Mouse (Mus musculus) midbrain, embryonic 10.5 days (tissue): Measurements from ENCODE around the gene Henmt1. TPM values are rescaled to one million over a fixed set of nuclear protein-coding genes. Genes with fewer than 3 reads are reported as not detected.

ENCODE experiments used
- DNase-seq: peaks from one replicate; pipeline ENCODE4 v3.0.0-alpha.2; 2017; ENCODE audit warnings: low spot score
- H3K27ac ChIP-seq: fragments of 300-500 bp; sonication (generic); replicated peaks from 2 replicates; pipeline ENCODE4 v1.5.1; 2016; ENCODE audit warnings: mild to moderate bottlenecking
- H3K27me3 ChIP-seq: fragments of 300-500 bp; sonication (generic); 2 replicates; pipeline ENCODE4 v1.6.1; 2016; ENCODE audit warnings: low read depth, mild to moderate bottlenecking; ENCODE audit not compliant: poor library complexity, severe bottlenecking
- H3K36me3 ChIP-seq: fragments of 300-500 bp; sonication (generic); 2 replicates; pipeline ENCODE4 v1.6.1; 2016; ENCODE audit warnings: mild to moderate bottlenecking, moderate library complexity
- H3K4me1 ChIP-seq: fragments of 300-500 bp; sonication (generic); 2 replicates; pipeline ENCODE4 v1.6.1; 2016
- H3K4me3 ChIP-seq: fragments of 300-500 bp; sonication (generic); 2 replicates; pipeline ENCODE4 v1.5.1; 2016; ENCODE audit warnings: mild to moderate bottlenecking, moderate library complexity
- H3K9me3 ChIP-seq: fragments of 300-500 bp; sonication (generic); replicated peaks from 2 replicates; pipeline ENCODE4 v1.6.1; 2016; ENCODE audit warnings: mild to moderate bottlenecking
- WGBS: fragments of 180-500 bp; shearing (Covaris S2); methylation state at CpG from one replicate; pipeline ENCODE4 v1.1.7; 2016; 5-methylcytosine and 5-hydroxymethylcytosine counted together
- polyA plus RNA-seq: library from polyadenylated mRNA; unstranded; fragments of >200 nt; fragmentation: Nextera tagmentation; extraction: Ambion mirVana; gene quantifications from 2 replicates; pipeline ENCODE4 v1.2.1, GENCODE M21; 2016

Henmt1 gene
- polyA plus RNA-seq, 1 experiment from 2014 or later: 0.62 TPM

DNA sequence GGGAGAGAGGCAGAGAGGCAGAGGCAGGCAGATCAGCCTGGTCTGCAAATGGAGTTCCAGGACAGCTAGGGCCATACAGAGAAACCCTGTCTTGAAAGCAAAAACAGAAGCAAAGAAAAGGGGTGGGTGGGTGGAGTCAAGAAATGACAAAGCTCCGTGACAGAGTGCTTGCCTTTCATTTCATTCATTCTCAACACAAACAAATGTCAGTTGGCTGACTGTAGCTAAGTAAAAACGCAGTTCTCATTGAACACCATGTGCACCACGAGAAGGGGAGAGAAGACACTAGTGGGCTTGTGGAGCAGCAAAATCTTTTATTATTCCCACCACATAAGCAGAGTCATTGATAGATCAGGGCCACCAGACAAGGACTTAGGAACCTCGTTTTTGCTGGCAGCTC lies 22.8 kb upstream of the Henmt1 start:
- Histone ChIP-seq H3K27me3 (no peaks in the 10 kb centered on the region), H3K36me3 (no peaks in the 10 kb centered on the region), H3K4me1 (peaks cover 16% of the 10 kb centered on the region), H3K4me3 (no peak overlapping the region), H3K9me3 (no peaks in the 10 kb centered on the region), H3K27ac (no peak overlapping the region)
- 59% methylated on average over 4 of the region's 4 CpGs for WGBS
- DNase-seq: no peak

DNA sequence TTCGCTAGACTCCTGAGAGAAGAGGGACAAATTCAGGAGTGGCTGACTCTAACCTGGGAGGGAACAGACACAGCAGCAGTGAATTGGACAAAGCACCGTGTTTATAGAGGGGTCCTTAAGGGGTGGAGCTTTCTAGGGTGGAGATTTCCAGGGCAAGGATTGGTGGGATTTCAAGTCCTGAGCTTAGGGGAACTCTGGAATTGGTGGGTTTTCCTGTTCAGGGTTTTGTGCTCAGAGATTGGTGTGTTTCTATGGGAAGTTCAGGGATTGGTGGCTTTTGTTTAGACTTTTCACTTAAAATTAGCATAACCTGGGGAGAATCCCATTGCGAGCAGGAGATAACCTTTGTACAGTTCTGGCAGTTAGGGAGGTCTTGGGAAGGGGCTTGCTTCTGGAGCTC lies 21.7 kb upstream of the Henmt1 start:
- H3K4me1 ChIP-seq: peaks cover 13% of the 10 kb centered on the region; the same call in 1 of the 2 replicates
- WGBS: 49% methylated on average over 3 of the region's 3 CpGs
- no peak overlapping the region for H3K4me3 ChIP-seq
- no peaks in the 10 kb centered on the region for H3K27me3 ChIP-seq
- no peak for DNase-seq
- no peaks in the 10 kb centered on the region for H3K36me3 ChIP-seq
- H3K27ac ChIP-seq: no peak overlapping the region
- no peaks in the 10 kb centered on the region for H3K9me3 ChIP-seq

- Histone ChIP-seq H3K4me1 (peaks cover 13% of the 10 kb centered on the region; the same call in 1 of the 2 replicates), H3K4me3 (no peak overlapping the region), H3K9me3 (no peaks in the 10 kb centered on the region), H3K27ac (no peak overlapping the region), H3K36me3 (no peaks in the 10 kb centered on the region), H3K27me3 (no peaks in the 10 kb centered on the region)
- WGBS: 91% methylated on average over 1 of the region's 1 CpGs
- no peak for DNase-seq
Observed at GRCm38 (mm10) chr3:108918852-108919251, 20.8 kb upstream of the Henmt1 start.

DNA sequence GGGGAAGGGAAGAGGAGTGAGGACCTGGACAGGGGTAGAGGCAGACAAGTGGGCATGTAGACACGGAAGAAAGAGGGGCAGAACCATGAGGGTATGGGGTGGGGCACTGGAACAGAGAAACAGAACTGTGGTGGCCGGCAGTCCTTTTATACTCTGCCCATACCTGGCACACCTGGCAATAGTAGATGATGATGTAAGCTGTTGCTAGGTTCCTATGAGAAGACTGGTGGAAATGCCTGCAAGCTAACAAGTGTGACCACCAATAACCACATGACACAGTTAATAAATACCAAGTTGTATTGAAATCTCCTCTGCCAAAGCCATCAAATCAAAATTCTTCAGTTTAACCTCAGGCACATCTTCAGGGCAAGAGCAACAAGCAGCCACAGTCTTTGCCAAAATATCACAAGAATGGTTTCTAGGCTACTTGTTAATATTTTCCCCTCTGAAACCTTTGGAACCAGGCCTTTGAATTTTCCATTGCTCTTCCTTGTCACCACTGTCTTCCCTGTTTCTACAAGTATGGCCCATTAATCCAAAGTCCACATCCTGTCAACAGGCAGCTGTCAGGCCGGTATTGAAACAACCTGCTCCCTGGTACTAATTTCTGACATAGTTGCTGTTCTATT lies 19.1 kb upstream of the Henmt1 start:
- no peaks in the 10 kb centered on the region for H3K36me3 ChIP-seq
- H3K27me3 ChIP-seq: no peaks in the 10 kb centered on the region
- no peaks in the 10 kb centered on the region for H3K9me3 ChIP-seq
- 92% methylated on average over 3 of the region's 3 CpGs for WGBS
- no peak overlapping the region for H3K4me3 ChIP-seq
- H3K27ac ChIP-seq: no peak overlapping the region
- DNase-seq: no peak
- H3K4me1 ChIP-seq: peaks cover 13% of the 10 kb centered on the region; the same call in 1 of the 2 replicates

DNA sequence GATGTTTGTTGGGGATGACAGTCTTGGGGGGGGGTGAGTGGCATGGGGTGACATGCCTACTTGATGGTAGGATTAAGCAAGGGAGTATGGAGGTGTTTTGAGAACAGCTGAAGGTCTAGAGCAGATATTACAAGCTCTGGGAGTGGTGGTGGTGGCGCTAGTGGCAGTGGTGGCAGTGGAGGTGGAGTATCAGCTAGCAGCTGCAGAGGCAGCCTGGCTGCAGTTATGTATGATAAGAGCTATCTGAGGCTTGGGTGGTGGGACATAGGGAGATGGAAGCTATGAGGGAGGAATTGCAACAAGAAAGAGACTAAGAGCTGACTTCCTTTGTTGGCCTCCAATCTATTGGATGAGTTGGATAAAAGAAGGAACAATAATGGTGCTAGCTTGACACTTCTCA lies 17.9 kb upstream of the Henmt1 start:
- peaks cover 9% of the 10 kb centered on the region; the same call in 1 of the 2 replicates for H3K4me1 ChIP-seq
- H3K27ac ChIP-seq: no peak overlapping the region
- H3K4me3 ChIP-seq: no peak overlapping the region
- DNase-seq: no peak
- 88% methylated on average over 1 of the region's 1 CpGs for WGBS
- no peaks in the 10 kb centered on the region for H3K36me3 ChIP-seq
- H3K9me3 ChIP-seq: no peaks in the 10 kb centered on the region
- H3K27me3 ChIP-seq: no peaks in the 10 kb centered on the region

GRCm38 (mm10) chr3:108925677-108926076 lies 14.0 kb upstream of the Henmt1 start:
- H3K4me3 ChIP-seq: no peak overlapping the region
- H3K27ac ChIP-seq: no peak overlapping the region
- H3K9me3 ChIP-seq: no peaks in the 10 kb centered on the region; the same call in 1 of the 2 replicates
- 93% methylated on average over 4 of the region's 4 CpGs for WGBS
- no peak for DNase-seq
- peaks cover 4% of the 10 kb centered on the region; the same call in 1 of the 2 replicates for H3K4me1 ChIP-seq
- no peaks in the 10 kb centered on the region for H3K36me3 ChIP-seq
- H3K27me3 ChIP-seq: no peaks in the 10 kb centered on the region

DNA sequence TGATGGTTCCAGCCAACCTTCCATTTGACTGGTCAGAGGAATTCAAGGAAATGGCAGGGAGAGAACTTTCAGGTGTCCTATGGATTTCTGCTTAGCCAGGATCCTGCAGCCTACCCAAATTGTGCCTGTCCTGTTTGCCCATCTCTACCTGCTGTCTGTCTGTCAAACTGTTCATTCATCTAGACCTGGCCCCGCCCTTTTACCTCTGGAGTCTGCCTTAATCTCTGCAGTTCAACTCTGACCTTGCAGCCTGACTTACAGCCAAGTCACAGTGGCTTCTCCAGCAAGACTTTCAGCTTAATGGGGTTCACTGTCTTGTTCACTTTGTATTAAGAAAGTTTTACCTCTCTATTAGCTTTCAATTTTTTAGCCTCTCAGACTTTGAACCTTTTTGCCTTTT lies 13.4 kb upstream of the Henmt1 start:
- H3K9me3 ChIP-seq: no peaks in the 10 kb centered on the region; the same call in 1 of the 2 replicates
- no peaks in the 10 kb centered on the region for H3K4me1 ChIP-seq
- H3K4me3 ChIP-seq: no peak overlapping the region
- no peaks in the 10 kb centered on the region for H3K36me3 ChIP-seq
- no peak overlapping the region for H3K27ac ChIP-seq
- WGBS: 79% methylated on average over 1 of the region's 1 CpGs
- no peaks in the 10 kb centered on the region for H3K27me3 ChIP-seq
- DNase-seq: no peak

GRCm38 (mm10) chr3:108933557-108933956 lies 6.1 kb upstream of the Henmt1 start:
- DNase-seq: no peak
- H3K36me3 ChIP-seq: no peaks in the 10 kb centered on the region
- no peak overlapping the region for H3K27ac ChIP-seq
- WGBS: 95% methylated on average over 6 of the region's 6 CpGs
- H3K9me3 ChIP-seq: no peaks in the 10 kb centered on the region; the same call in 1 of the 2 replicates
- H3K4me3 ChIP-seq: no peak overlapping the region
- no peaks in the 10 kb centered on the region for H3K27me3 ChIP-seq
- no peaks in the 10 kb centered on the region for H3K4me1 ChIP-seq

DNA sequence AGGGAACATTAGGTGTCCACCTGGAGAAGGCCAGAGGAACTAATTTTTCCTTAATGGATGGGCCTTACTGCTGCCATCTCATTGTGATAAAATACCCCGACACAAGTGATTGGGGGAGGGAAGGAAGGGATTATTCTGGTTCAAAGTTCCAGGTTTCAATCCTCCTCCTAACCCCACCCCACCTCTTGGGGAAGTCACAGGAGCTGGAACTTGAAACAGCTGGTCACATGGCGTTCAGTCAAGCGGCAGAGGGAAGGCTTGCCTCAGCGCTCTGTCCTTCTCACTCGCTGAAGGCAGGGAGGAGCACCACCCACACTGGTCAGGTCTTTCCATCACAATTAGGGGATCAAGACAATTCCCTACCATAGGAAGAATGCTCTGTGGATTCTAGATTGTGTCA lies 982 bp upstream of the Henmt1 start:
- Histone ChIP-seq H3K27ac (no peak overlapping the region), H3K4me3 (no peak overlapping the region), H3K4me1 (peaks cover 5% of the 10 kb centered on the region), H3K36me3 (no peaks in the 10 kb centered on the region), H3K27me3 (no peaks in the 10 kb centered on the region), H3K9me3 (peaks cover 7% of the 10 kb centered on the region; the same call in 1 of the 2 replicates)
- WGBS: 91% methylated on average over 5 of the region's 5 CpGs
- DNase-seq: no peak

- H3K36me3 ChIP-seq: no peaks in the 10 kb centered on the region
- peak within 1 kb of the TSS; percentile 48 for H3K4me3 ChIP-seq
- H3K9me3 ChIP-seq: peaks cover 7% of the 10 kb centered on the region; the same call in 1 of the 2 replicates
- WGBS: 60% methylated on average over 58 of the region's 59 CpGs
- peak; percentile 27 for DNase-seq
- peaks cover 5% of the 10 kb centered on the region for H3K4me1 ChIP-seq
- no peaks in the 10 kb centered on the region for H3K27me3 ChIP-seq
- H3K27ac ChIP-seq: no peak within 1 kb of the TSS
Observed at GRCm38 (mm10) chr3:108940001-108940633, 444 bp downstream of the Henmt1 start, which contains the start of gene Gm9857. Gene Gm9857 (minus strand): TSS chr3:108940445.

GRCm38 (mm10) chr3:108940996-108941395 lies 1.3 kb downstream of the Henmt1 start:
- peaks cover 7% of the 10 kb centered on the region; the same call in 1 of the 2 replicates for H3K9me3 ChIP-seq
- H3K27me3 ChIP-seq: no peaks in the 10 kb centered on the region
- 84% methylated on average over 10 of the region's 10 CpGs for WGBS
- no peak overlapping the region for H3K27ac ChIP-seq
- H3K4me1 ChIP-seq: peaks cover 5% of the 10 kb centered on the region
- H3K4me3 ChIP-seq: no peak overlapping the region
- no peaks in the 10 kb centered on the region for H3K36me3 ChIP-seq
- no peak for DNase-seq

- H3K4me1 ChIP-seq: peaks cover 32% of the 10 kb centered on the region
- no peaks in the 10 kb centered on the region for H3K27me3 ChIP-seq
- no peak overlapping the region for H3K4me3 ChIP-seq
- DNase-seq: no peak
- H3K9me3 ChIP-seq: no peaks in the 10 kb centered on the region
- H3K27ac ChIP-seq: no peak overlapping the region
- H3K36me3 ChIP-seq: no peaks in the 10 kb centered on the region
Observed at GRCm38 (mm10) chr3:108957976-108958375, 18.3 kb downstream of the Henmt1 start.

DNA sequence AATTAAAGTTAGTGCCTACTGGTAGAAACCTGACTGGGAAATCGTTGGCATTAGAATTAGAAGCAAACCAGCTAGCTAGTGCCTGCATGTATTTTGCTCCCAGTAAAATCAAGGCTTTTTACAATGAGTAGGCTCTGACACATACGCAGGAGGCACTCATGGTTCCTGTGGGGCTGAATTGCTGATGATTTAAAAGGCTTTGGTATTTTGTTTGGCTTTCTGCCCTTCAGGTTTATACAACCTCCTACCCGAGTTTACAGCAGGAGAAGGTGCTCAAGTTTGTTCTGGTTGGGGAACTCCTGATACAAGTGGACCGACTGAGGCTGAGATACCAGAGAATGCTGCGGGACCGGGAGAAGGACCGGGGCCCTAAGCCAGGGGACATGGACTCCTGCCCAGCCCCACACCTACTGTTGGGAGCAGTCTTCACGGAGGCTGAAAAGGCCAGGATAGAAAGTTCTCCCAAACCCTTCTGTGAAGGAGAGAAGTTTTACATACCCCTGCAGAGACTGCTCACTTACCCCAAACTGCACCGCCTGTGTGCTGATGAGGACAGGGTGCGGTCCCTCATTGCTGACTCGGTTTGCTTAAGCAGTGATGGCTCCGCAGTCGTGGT lies 20.1 kb downstream of the Henmt1 start:
- no peaks in the 10 kb centered on the region for H3K36me3 ChIP-seq
- H3K4me3 ChIP-seq: no peak overlapping the region
- DNase-seq: no peak
- peaks cover 36% of the 10 kb centered on the region for H3K4me1 ChIP-seq
- 76% methylated on average over 13 of the region's 13 CpGs for WGBS
- H3K9me3 ChIP-seq: no peaks in the 10 kb centered on the region
- peak overlapping the region; percentile 42; the same call in 1 of the 2 replicates for H3K27ac ChIP-seq
- no peaks in the 10 kb centered on the region for H3K27me3 ChIP-seq
